Mouse (Mus musculus): Measurements from ENCODE around the gene AI481877. TPM values are rescaled to one million over a fixed set of nuclear protein-coding genes. Genes with fewer than 3 reads are reported as not detected.

The AI481877 gene
- polyA plus RNA-seq, 1 experiment, result 1.0 TPM

DNA sequence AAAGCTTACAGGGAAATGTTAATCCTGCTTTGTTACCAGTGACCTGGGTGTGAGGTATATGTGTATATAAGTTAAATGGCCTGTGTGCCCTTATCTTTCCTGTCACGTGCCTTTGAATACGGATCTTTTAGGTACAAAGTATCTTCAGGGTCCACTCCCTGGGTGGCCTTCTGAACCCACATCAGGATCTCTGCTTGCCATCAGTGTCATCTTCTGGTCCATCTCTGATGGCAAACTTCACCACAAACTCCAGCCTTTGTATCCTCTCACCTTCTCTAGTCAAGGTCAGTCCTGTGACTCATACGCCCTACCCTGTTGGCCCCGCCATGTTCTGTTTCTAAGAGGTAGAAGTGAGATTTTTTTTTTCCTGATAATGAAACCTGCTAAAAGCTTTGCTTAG is 144.0 kb downstream of the AI481877 start, which contains the start of gene Dnajc25:
Gene Dnajc25 (plus strand): TSS at position 301 of the 400 bp plus-strand sequence.
- no peaks in the 10 kb centered on the region for H3K9me3 ChIP-seq (replicated peaks; ENCODE audit: control insufficient read depth, insufficient read depth, low read length, poor library complexity, severe bottlenecking)
- no peaks in the 10 kb centered on the region for H3K36me3 ChIP-seq (ENCODE audit: control insufficient read depth, insufficient read depth, low read length, poor library complexity, severe bottlenecking)
- H3K4me3 ChIP-seq (ENCODE audit: low read depth, low read length), result no peak within 1 kb of the TSS
- peaks cover 3% of the 10 kb centered on the region for H3K4me1 ChIP-seq (ENCODE audit: control insufficient read depth, insufficient read depth, low read length)
- no peak for TF ChIP-seq EP300 (IDR thresholded peaks at IDR 0.05; ENCODE audit: insufficient read depth, low read depth, low read length)
- no peaks in the 10 kb centered on the region for H3K27me3 ChIP-seq (ENCODE audit: control insufficient read depth, insufficient read depth, low read length, poor library complexity, severe bottlenecking)
- no peak within 1 kb of the TSS for H3K27ac ChIP-seq (ENCODE audit: insufficient read depth, low read length)
- no peak within 1 kb of the TSS for H3K9ac ChIP-seq (ENCODE audit: low read depth, poor library complexity, severe bottlenecking)

Other genes starting within 250 kb of the AI481877 start
- 58.0 and 65.2 TPM in 2 replicates for gene Ecpas, start 226.2 kb downstream of the AI481877 start, polyA plus RNA-seq (2011; ENCODE audit: insufficient read depth, insufficient read length, low read depth, missing spikeins)
- 0.49 and 1.2 TPM in 2 replicates for gene Zkscan16, start 195.4 kb downstream of the AI481877 start, polyA plus RNA-seq (2011; ENCODE audit: insufficient read depth, insufficient read length, low read depth, missing spikeins)
- 17.9 and 19.8 TPM in 2 replicates for gene Ptgr1, start 151.9 kb downstream of the AI481877 start, polyA plus RNA-seq (2011; ENCODE audit: insufficient read depth, insufficient read length, low read depth, missing spikeins)
- gene Dnajc25, start 143.9 kb downstream of the AI481877 start, polyA plus RNA-seq (2011; ENCODE audit: insufficient read depth, insufficient read length, low read depth, missing spikeins), result 6.1 TPM in 2 replicates
- not detected in 2 replicates for gene Gm20503, start 135.8 kb downstream of the AI481877 start, polyA plus RNA-seq (2011; ENCODE audit: insufficient read depth, insufficient read length, low read depth, missing spikeins)
- 18.3 and 18.4 TPM in 2 replicates for gene Gng10, start 103.9 kb downstream of the AI481877 start, polyA plus RNA-seq (2011; ENCODE audit: insufficient read depth, insufficient read length, low read depth, missing spikeins)
- gene Ugcg, start 50.3 kb upstream of the AI481877 start, polyA plus RNA-seq (2011; ENCODE audit: insufficient read depth, insufficient read length, low read depth, missing spikeins), result 60.0 and 61.2 TPM in 2 replicates